Mouse (Mus musculus) kidney, adult 2 months (tissue): ENCODE measurements around the gene Gsto2.

Experiments used
- CTCF ChIP-seq: fragments of 200-500 bp; conservative IDR thresholded peaks from 2 replicates; pipeline ENCODE4 v1.5.1; 2011; ENCODE audit warnings: low read depth, mild to moderate bottlenecking, control low read depth, low read length, moderate library complexity, mixed read lengths; ENCODE audit not compliant: insufficient read depth, insufficient read length
- POLR2A ChIP-seq: fragments of 200-500 bp; IDR thresholded peaks from one replicate; pipeline ENCODE4 v1.6.1; 2011; ENCODE audit warnings: low read depth, low read length, control low read depth

- TF ChIP-seq CTCF (no peak), POLR2A (no peak)
These were observed 22.7 kb downstream of the Gsto2 start for GRCm38 (mm10) chr19:47888037-47888436.
